Mouse (Mus musculus) cortical plate, adult 2 months (tissue): ENCODE measurements around the gene Dscaml1.

Source experiments
- CTCF ChIP-seq: fragments of 200-500 bp; IDR thresholded peaks from 2 replicates; pipeline ENCODE4 v1.5.1; 2011; ENCODE audit warnings: mild to moderate bottlenecking, control low read depth, low read length; ENCODE audit not compliant: insufficient read depth; ENCODE audit errors: extremely low read depth
- POLR2A ChIP-seq: fragments of 200-500 bp; IDR thresholded peaks from 2 replicates; pipeline ENCODE4 v1.6.1; 2011; ENCODE audit warnings: mild to moderate bottlenecking, low read length, control low read depth; ENCODE audit not compliant: insufficient read depth; ENCODE audit errors: extremely low read depth

DNA sequence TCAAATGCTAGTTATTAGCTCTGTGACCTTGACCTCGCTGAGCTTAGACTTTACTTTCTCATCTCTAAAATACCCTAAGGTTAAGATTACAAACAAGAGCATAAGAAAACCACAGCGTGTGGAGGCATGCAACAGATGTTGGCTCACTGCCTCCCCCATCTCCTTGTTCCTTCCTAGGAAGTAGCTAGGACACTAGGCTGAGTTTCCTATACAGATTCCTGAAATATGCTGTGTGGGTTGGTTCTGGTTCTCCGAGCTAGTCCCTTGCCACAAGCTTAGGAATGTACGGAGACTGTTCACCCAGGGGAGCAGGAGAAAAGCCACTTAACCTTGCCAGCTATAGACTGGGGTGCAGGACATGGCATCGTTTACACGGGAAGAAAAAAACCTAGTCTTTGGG, 339.8 kb downstream of the Dscaml1 start:
- TF ChIP-seq POLR2A (no peak), CTCF (no peak)
